Mouse (Mus musculus): ENCODE measurements around the gene Arl3. TPM values are rescaled to one million over a fixed set of nuclear protein-coding genes. Genes with fewer than 3 reads are reported as not detected.
"Not testable (repeated sequence)": the region's sequence is repeated elsewhere in the genome, so short reads cannot be mapped to it uniquely, and the experiment has no call there.

Arl3 gene
- polyA plus RNA-seq, 1 experiment, result 81.9 TPM

DNA sequence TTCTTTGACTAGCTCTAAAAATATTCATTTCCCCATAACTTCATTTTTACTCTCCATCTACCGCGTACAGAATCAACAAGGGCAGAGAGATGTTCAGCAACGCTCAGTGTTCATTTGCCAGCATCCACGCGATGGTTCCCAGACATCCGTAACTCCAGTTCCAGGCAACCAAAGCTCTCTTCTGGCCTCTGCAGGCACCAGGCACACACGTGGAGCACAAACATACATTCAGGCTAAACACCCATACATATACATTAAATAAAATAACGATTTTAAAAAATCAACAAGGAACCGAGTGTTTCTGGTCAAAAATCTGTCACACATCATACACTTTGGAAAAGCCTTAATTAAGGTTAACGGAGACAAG is 1.1 kb downstream of the Arl3 start:
- Histone ChIP-seq H3K27me3 (ENCODE audit: control insufficient read depth, insufficient read depth, insufficient read length) (no peaks in the 10 kb centered on the region), H3K4me2 (ENCODE audit: low read depth) (peak overlapping the region; percentile 90), H3K79me2 (ENCODE audit: control insufficient read depth, insufficient read depth) (no peaks in the 10 kb centered on the region), H3ac (ENCODE audit: control insufficient read depth, insufficient read length) (no peak overlapping the region), H3K36me3 (ENCODE audit: control insufficient read depth, insufficient read depth) (no peaks in the 10 kb centered on the region), H3K4me3 (peak overlapping the region; percentile 69)
- TF ChIP-seq MYOG (IDR thresholded peaks at IDR 0.05; ENCODE audit: control insufficient read depth in 1 of 3, insufficient read depth in 1 of 3, insufficient read length in 2 of 3, low read depth in 2 of 3) (no peak), E2F4 (IDR thresholded peaks at IDR 0.05; ENCODE audit: insufficient read depth) (no peak), TCF3 (IDR thresholded peaks at IDR 0.05; ENCODE audit: insufficient read length, low read depth) (no peak), MYOD1 (IDR thresholded peaks at IDR 0.05; ENCODE audit: control insufficient read depth in 1 of 3, insufficient read length in 2 of 3, low read depth in 2 of 3) (no peak), POLR2A (IDR thresholded peaks at IDR 0.05; ENCODE audit: insufficient read length, low read depth) (no peak), REST (IDR thresholded peaks at IDR 0.05; ENCODE audit: insufficient read depth, insufficient read length) (no peak), TCF12 (IDR thresholded peaks at IDR 0.05; ENCODE audit: insufficient read depth, poor library complexity, severe bottlenecking) (no peak), USF1 (IDR thresholded peaks at IDR 0.05; ENCODE audit: low read depth) (no peak), CEBPB (IDR thresholded peaks at IDR 0.05; ENCODE audit: insufficient read depth, poor library complexity, severe bottlenecking) (no peak), SRF (IDR thresholded peaks at IDR 0.05; ENCODE audit: control insufficient read depth, insufficient read length, low read depth) (no peak), POLR2AphosphoS2 (IDR thresholded peaks at IDR 0.05; ENCODE audit: insufficient read length, low read depth) (no peak), MAX (IDR thresholded peaks at IDR 0.05; ENCODE audit: low read depth) (no peak)

DNA sequence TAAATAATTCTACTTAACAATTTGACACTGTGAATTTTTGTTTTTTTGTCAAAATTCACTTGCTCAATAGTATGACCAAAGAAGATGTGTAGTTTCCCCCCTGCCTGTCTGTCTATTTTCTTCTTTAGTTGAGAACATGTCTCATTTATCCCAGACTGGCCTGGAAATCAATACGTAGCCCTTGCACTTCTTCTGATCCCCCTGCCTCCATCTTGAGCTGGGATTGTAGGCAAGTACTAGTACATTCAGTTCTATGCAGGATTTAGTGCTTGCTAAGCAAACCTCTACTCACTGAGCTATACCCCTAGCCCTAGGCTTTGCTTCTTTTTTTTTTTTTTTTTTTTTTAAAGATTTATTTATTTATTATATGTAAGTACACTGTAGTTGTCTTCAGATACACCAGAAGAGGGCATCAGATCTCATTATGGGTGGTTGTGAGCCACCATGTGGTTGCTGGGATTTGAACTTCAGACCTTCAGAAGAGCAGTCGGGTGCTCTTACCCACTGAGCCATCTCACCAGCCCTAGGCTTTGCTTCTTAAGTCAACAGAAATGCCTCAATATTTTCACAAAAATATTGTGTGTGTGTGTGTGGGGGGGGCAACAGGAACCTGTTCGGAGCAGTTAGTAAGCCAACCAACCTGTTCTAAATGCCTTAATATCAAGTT is 1.7 kb downstream of the Arl3 start:
- not testable (repeated sequence) for H3ac ChIP-seq (ENCODE audit: control insufficient read depth, insufficient read length); H3K27me3 ChIP-seq (ENCODE audit: control insufficient read depth, insufficient read depth, insufficient read length); H3K79me2 ChIP-seq (ENCODE audit: control insufficient read depth, insufficient read depth); H3K36me3 ChIP-seq (ENCODE audit: control insufficient read depth, insufficient read depth)
- Histone ChIP-seq H3K4me3 (peak overlapping the region; percentile 69), H3K4me2 (ENCODE audit: low read depth) (peak overlapping the region; percentile 90)

DNA sequence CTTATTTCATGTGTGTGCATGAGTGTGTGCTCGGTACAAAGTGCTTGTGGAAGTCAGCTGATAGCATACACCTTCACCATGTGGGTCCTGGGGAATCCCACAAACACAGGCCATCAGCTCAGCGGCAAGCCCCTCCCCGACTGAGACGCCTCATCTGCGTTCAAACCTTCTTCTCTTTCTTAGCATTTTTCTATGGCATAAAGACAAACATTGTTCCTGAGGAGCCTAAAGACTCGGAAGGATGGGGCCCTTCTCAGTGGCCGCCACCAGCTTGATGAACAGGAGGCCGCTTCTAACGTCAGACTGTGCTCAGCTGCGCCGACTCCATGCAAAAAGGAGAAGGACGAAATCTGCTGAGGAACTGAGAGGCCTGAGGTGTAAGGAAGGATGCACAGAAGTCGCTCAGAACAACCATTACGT is 8.9 kb downstream of the Arl3 start:
- Histone ChIP-seq H3K27me3 (ENCODE audit: control insufficient read depth, insufficient read depth, insufficient read length) (no peaks in the 10 kb centered on the region), H3K4me2 (ENCODE audit: low read depth) (no peak overlapping the region), H3K4me3 (no peak overlapping the region), H3ac (ENCODE audit: control insufficient read depth, insufficient read length) (no peak overlapping the region), H3K79me2 (ENCODE audit: control insufficient read depth, insufficient read depth) (no peaks in the 10 kb centered on the region), H3K36me3 (ENCODE audit: control insufficient read depth, insufficient read depth) (no peaks in the 10 kb centered on the region)
- no peak for TF ChIP-seq POLR2AphosphoS2 (IDR thresholded peaks at IDR 0.05; ENCODE audit: insufficient read length, low read depth)
- TF ChIP-seq POLR2A (IDR thresholded peaks at IDR 0.05; ENCODE audit: insufficient read length, low read depth), result no peak
- TF ChIP-seq E2F4 (IDR thresholded peaks at IDR 0.05; ENCODE audit: insufficient read depth), result no peak
- TF ChIP-seq MYOG (IDR thresholded peaks at IDR 0.05; ENCODE audit: control insufficient read depth in 1 of 3, insufficient read depth in 1 of 3, insufficient read length in 2 of 3, low read depth in 2 of 3), result no peak
- no peak for TF ChIP-seq USF1 (IDR thresholded peaks at IDR 0.05; ENCODE audit: low read depth)
- no peak for TF ChIP-seq SRF (IDR thresholded peaks at IDR 0.05; ENCODE audit: control insufficient read depth, insufficient read length, low read depth)
- TF ChIP-seq TCF12 (IDR thresholded peaks at IDR 0.05; ENCODE audit: insufficient read depth, poor library complexity, severe bottlenecking), result no peak
- TF ChIP-seq CEBPB (IDR thresholded peaks at IDR 0.05; ENCODE audit: insufficient read depth, poor library complexity, severe bottlenecking), result no peak
- TF ChIP-seq REST (IDR thresholded peaks at IDR 0.05; ENCODE audit: insufficient read depth, insufficient read length), result no peak
- TF ChIP-seq MAX (IDR thresholded peaks at IDR 0.05; ENCODE audit: low read depth), result no peak

DNA sequence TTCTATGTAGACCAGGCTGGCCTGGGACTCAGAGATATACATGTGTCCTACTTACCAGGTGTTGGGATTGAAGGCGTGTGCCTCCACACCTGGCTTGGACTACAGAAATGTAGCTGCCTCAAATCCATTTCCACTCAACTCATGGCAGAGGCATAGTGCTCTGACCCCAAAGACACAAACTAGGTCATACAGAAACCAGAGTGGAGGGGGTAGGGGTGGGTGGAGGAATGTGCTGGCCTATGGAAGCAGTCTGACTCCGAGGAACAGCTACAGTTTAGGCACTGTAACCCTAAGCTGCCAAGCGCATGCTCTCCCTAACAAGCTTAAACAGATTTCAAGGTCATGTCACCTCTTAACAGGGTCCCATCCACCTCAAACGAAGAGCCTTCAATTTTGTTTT is 9.4 kb downstream of the Arl3 start:
- no peaks in the 10 kb centered on the region for H3K27me3 ChIP-seq (ENCODE audit: control insufficient read depth, insufficient read depth, insufficient read length)
- no peak overlapping the region for H3K4me2 ChIP-seq (ENCODE audit: low read depth)
- H3ac ChIP-seq (ENCODE audit: control insufficient read depth, insufficient read length), result no peak overlapping the region
- H3K36me3 ChIP-seq (ENCODE audit: control insufficient read depth, insufficient read depth), result no peaks in the 10 kb centered on the region
- no peak overlapping the region for H3K4me3 ChIP-seq
- TF ChIP-seq E2F4 (IDR thresholded peaks at IDR 0.05; ENCODE audit: insufficient read depth) (no peak), USF1 (IDR thresholded peaks at IDR 0.05; ENCODE audit: low read depth) (no peak), TCF12 (IDR thresholded peaks at IDR 0.05; ENCODE audit: insufficient read depth, poor library complexity, severe bottlenecking) (no peak), MYOG (IDR thresholded peaks at IDR 0.05; ENCODE audit: control insufficient read depth in 1 of 3, insufficient read depth in 1 of 3, insufficient read length in 2 of 3, low read depth in 2 of 3) (no peak), CEBPB (IDR thresholded peaks at IDR 0.05; ENCODE audit: insufficient read depth, poor library complexity, severe bottlenecking) (no peak), SRF (IDR thresholded peaks at IDR 0.05; ENCODE audit: control insufficient read depth, insufficient read length, low read depth) (no peak), MAX (IDR thresholded peaks at IDR 0.05; ENCODE audit: low read depth) (no peak), TCF3 (IDR thresholded peaks at IDR 0.05; ENCODE audit: insufficient read length, low read depth) (no peak), REST (IDR thresholded peaks at IDR 0.05; ENCODE audit: insufficient read depth, insufficient read length) (no peak), POLR2AphosphoS2 (IDR thresholded peaks at IDR 0.05; ENCODE audit: insufficient read length, low read depth) (no peak), MYOD1 (IDR thresholded peaks at IDR 0.05; ENCODE audit: control insufficient read depth in 1 of 3, insufficient read length in 2 of 3, low read depth in 2 of 3) (no peak), POLR2A (IDR thresholded peaks at IDR 0.05; ENCODE audit: insufficient read length, low read depth) (no peak)
- H3K79me2 ChIP-seq (ENCODE audit: control insufficient read depth, insufficient read depth), result no peaks in the 10 kb centered on the region

All from myocyte (in vitro differentiated cells).